Mouse (Mus musculus): ENCODE data around the gene Ttc28. TPM values are rescaled to one million over a fixed set of nuclear protein-coding genes. Genes with fewer than 3 reads are reported as not detected.

Ttc28 gene
- total RNA-seq, 1 experiment, result 5.8 TPM

DNA sequence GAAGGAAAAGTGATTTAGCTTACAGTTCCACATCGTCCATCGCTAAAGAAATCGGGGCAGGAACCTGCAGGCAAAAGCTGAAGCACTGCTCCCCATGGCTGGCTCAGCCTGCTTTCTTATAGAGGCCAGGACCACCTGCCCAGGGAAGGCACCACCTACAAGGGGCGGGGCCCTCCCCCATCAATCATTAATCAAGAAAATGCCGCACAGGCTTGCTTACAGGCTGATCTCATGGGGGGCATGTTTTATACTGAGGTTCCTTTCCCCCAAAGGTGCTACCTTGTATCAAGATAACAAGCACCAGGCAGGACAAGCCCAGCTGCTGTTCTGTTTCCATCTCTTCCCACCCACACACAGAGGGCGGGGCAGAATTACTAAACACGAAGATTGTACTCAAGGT, 419.1 kb downstream of the Ttc28 start:
- no peak overlapping the region for H3K27ac ChIP-seq (ENCODE audit: insufficient read depth, low read depth, low read length, poor library complexity, severe bottlenecking)
- H3K4me1 ChIP-seq (ENCODE audit: control insufficient read depth in 2 of 2, insufficient read depth in 2 of 2, low read length in 2 of 2, poor library complexity in 1 of 2), result 0 out of 4 replicates have a peak, but pooled peaks cover 0 to 3% of the 10 kb centered on the region in 2 experiments
- no peak overlapping the region for H3K9ac ChIP-seq (ENCODE audit: insufficient read depth, low read depth, low read length, poor library complexity, severe bottlenecking)
- in situ Hi-C loops (cut with MboI; ENCODE audit: low sequenced_read_pairs in 2 of 2, unreplicated experiment in 2 of 2), result no loop called here
- no peaks in the 10 kb centered on the region for H3K36me3 ChIP-seq (ENCODE audit: control insufficient read depth, insufficient read depth, low read length, poor library complexity, severe bottlenecking)
- TF ChIP-seq ZC3H11A (IDR thresholded peaks at IDR 0.05; ENCODE audit: borderline replicate concordance, low read depth, low read length) (no peak), ZNF384 (IDR thresholded peaks at IDR 0.05; ENCODE audit: low read depth, low read length) (no peak), MAFK (IDR thresholded peaks at IDR 0.05; ENCODE audit: insufficient read depth, low read depth, low read length) (no peak), CHD2 (IDR thresholded peaks at IDR 0.05; ENCODE audit: low read depth, low read length) (no peak), HCFC1 (IDR thresholded peaks at IDR 0.05; ENCODE audit: borderline replicate concordance, insufficient read depth, low read length) (no peak)
- H3K9me3 ChIP-seq (ENCODE audit: control insufficient read depth, insufficient read depth, low read depth, low read length), result no peaks in the 10 kb centered on the region
- DNase-seq (ENCODE audit: low read depth, low spot score), result no peak
- no peak overlapping the region for H3K4me3 ChIP-seq (ENCODE audit: insufficient read depth in 1 of 2, low read depth in 1 of 2, low read length in 2 of 2, poor library complexity in 1 of 2, severe bottlenecking in 1 of 2)

DNA sequence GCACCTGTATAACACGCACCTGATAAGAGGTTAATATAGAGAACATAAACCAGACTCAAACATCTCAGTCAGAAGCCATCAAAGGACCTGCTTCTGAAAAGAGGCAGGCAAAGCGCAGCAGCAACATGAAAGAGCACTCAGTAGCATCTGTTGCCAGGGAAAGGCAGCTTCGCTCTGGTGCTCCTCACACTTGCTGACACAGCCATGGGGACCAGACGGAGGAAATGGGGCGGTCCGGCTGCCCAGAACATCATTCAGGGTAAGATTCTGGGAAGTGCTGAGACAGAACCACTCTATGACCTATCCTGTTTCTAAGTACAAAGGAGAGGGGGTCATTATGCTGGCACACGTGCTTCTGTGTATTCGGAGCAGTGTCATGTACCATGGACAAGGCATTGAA, 421.2 kb downstream of the Ttc28 start:
- Histone ChIP-seq H3K9me3 (ENCODE audit: control insufficient read depth, insufficient read depth, low read depth, low read length) (no peaks in the 10 kb centered on the region), H3K4me3 (ENCODE audit: insufficient read depth in 1 of 2, low read depth in 1 of 2, low read length in 2 of 2, poor library complexity in 1 of 2, severe bottlenecking in 1 of 2) (no peak overlapping the region), H3K36me3 (ENCODE audit: control insufficient read depth, insufficient read depth, low read length, poor library complexity, severe bottlenecking) (no peaks in the 10 kb centered on the region), H3K9ac (ENCODE audit: insufficient read depth, low read depth, low read length, poor library complexity, severe bottlenecking) (no peak overlapping the region), H3K4me1 (ENCODE audit: control insufficient read depth in 2 of 2, insufficient read depth in 2 of 2, low read length in 2 of 2, poor library complexity in 1 of 2) (0 out of 4 replicates have a peak, but pooled peaks cover 0 to 3% of the 10 kb centered on the region in 2 experiments), H3K27ac (ENCODE audit: insufficient read depth, low read depth, low read length, poor library complexity, severe bottlenecking) (no peak overlapping the region)
- in situ Hi-C loops (cut with MboI; ENCODE audit: low sequenced_read_pairs in 2 of 2, unreplicated experiment in 2 of 2), result no loop called here
- no peak for TF ChIP-seq ZNF384 (IDR thresholded peaks at IDR 0.05; ENCODE audit: low read depth, low read length)
- TF ChIP-seq MAFK (IDR thresholded peaks at IDR 0.05; ENCODE audit: insufficient read depth, low read depth, low read length), result no peak
- TF ChIP-seq CHD2 (IDR thresholded peaks at IDR 0.05; ENCODE audit: low read depth, low read length), result no peak
- no peak for TF ChIP-seq HCFC1 (IDR thresholded peaks at IDR 0.05; ENCODE audit: borderline replicate concordance, insufficient read depth, low read length)
- TF ChIP-seq ZC3H11A (IDR thresholded peaks at IDR 0.05; ENCODE audit: borderline replicate concordance, low read depth, low read length), result no peak
- no peak for DNase-seq (ENCODE audit: low read depth, low spot score)

DNA sequence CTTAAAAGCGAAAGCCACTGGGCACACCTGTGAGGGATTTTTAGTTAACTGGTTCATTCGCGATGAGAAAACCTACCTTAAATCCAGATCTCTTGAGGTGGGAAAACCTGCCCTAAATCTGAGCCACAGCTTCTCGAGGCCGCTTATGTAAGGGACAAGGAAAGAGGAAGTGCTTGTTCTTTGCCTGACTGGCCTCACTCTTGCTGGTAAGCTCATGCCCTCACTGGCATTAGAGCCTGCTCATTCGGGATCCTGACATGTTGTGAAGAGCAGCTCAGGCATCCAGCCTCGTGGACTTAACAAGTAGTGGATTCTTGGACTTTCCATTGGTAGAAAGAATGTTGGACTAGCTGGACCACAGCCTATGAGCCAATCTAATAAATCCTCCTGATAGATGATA, 422.1 kb downstream of the Ttc28 start:
- Histone ChIP-seq H3K27ac (ENCODE audit: insufficient read depth, low read depth, low read length, poor library complexity, severe bottlenecking) (no peak overlapping the region), H3K36me3 (ENCODE audit: control insufficient read depth, insufficient read depth, low read length, poor library complexity, severe bottlenecking) (no peaks in the 10 kb centered on the region), H3K9ac (ENCODE audit: insufficient read depth, low read depth, low read length, poor library complexity, severe bottlenecking) (no peak overlapping the region), H3K4me3 (ENCODE audit: insufficient read depth in 1 of 2, low read depth in 1 of 2, low read length in 2 of 2, poor library complexity in 1 of 2, severe bottlenecking in 1 of 2) (no peak overlapping the region), H3K4me1 (ENCODE audit: control insufficient read depth in 2 of 2, insufficient read depth in 2 of 2, low read length in 2 of 2, poor library complexity in 1 of 2) (0 out of 4 replicates have a peak, but pooled peaks cover 0 to 3% of the 10 kb centered on the region in 2 experiments), H3K9me3 (ENCODE audit: control insufficient read depth, insufficient read depth, low read depth, low read length) (no peaks in the 10 kb centered on the region)
- DNase-seq (ENCODE audit: low read depth, low spot score), result no peak
- in situ Hi-C loops (cut with MboI; ENCODE audit: low sequenced_read_pairs in 2 of 2, unreplicated experiment in 2 of 2), result no loop called here
- TF ChIP-seq ZNF384 (IDR thresholded peaks at IDR 0.05; ENCODE audit: low read depth, low read length) (no peak), MAFK (IDR thresholded peaks at IDR 0.05; ENCODE audit: insufficient read depth, low read depth, low read length) (no peak), HCFC1 (IDR thresholded peaks at IDR 0.05; ENCODE audit: borderline replicate concordance, insufficient read depth, low read length) (no peak), CHD2 (IDR thresholded peaks at IDR 0.05; ENCODE audit: low read depth, low read length) (no peak), ZC3H11A (IDR thresholded peaks at IDR 0.05; ENCODE audit: borderline replicate concordance, low read depth, low read length) (no peak)

DNA sequence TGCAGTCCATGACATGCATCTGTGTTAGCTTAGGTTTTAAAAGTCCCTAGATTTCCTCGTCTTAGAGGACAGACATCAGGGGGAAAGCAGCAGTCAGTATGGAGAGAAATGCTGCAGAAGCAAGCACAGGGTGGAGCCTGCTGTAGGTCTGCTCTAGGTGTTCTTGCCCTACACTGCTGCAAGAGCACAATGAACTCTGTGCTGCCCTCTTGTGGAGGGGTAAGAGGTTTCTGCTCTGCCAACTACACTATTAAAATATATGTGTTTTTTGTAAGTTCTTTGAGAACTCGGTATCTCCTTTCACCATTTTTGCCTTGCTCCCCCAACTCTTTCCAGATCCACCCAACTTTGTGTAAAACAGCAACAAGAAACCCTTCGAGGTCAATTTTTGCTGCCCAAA, 425.1 kb downstream of the Ttc28 start:
- Histone ChIP-seq H3K4me1 (ENCODE audit: control insufficient read depth in 2 of 2, insufficient read depth in 2 of 2, low read length in 2 of 2, poor library complexity in 1 of 2) (0 out of 4 replicates have a peak, but pooled peaks cover 0 to 1% of the 10 kb centered on the region in 2 experiments), H3K9ac (ENCODE audit: insufficient read depth, low read depth, low read length, poor library complexity, severe bottlenecking) (no peak overlapping the region), H3K4me3 (ENCODE audit: insufficient read depth in 1 of 2, low read depth in 1 of 2, low read length in 2 of 2, poor library complexity in 1 of 2, severe bottlenecking in 1 of 2) (no peak overlapping the region), H3K9me3 (ENCODE audit: control insufficient read depth, insufficient read depth, low read depth, low read length) (no peaks in the 10 kb centered on the region), H3K36me3 (ENCODE audit: control insufficient read depth, insufficient read depth, low read length, poor library complexity, severe bottlenecking) (no peaks in the 10 kb centered on the region), H3K27ac (ENCODE audit: insufficient read depth, low read depth, low read length, poor library complexity, severe bottlenecking) (no peak overlapping the region)
- no peak for DNase-seq (ENCODE audit: low read depth, low spot score)
- in situ Hi-C loops (cut with MboI; ENCODE audit: low sequenced_read_pairs in 2 of 2, unreplicated experiment in 2 of 2), result no loop called here
- no peak for TF ChIP-seq CHD2 (IDR thresholded peaks at IDR 0.05; ENCODE audit: low read depth, low read length)

GRCm38 (mm10) chr5:111310185-111310584, 430.6 kb downstream of the Ttc28 start:
- TF ChIP-seq HCFC1 (IDR thresholded peaks at IDR 0.05; ENCODE audit: borderline replicate concordance, insufficient read depth, low read length), result no peak
- TF ChIP-seq CHD2 (IDR thresholded peaks at IDR 0.05; ENCODE audit: low read depth, low read length), result no peak
- Histone ChIP-seq H3K9ac (ENCODE audit: insufficient read depth, low read depth, low read length, poor library complexity, severe bottlenecking) (no peak overlapping the region), H3K4me3 (ENCODE audit: insufficient read depth in 1 of 2, low read depth in 1 of 2, low read length in 2 of 2, poor library complexity in 1 of 2, severe bottlenecking in 1 of 2) (no peak overlapping the region), H3K4me1 (ENCODE audit: control insufficient read depth in 2 of 2, insufficient read depth in 2 of 2, low read length in 2 of 2, poor library complexity in 1 of 2) (no peaks in the 10 kb centered on the region), H3K36me3 (ENCODE audit: control insufficient read depth, insufficient read depth, low read length, poor library complexity, severe bottlenecking) (no peaks in the 10 kb centered on the region), H3K27ac (ENCODE audit: insufficient read depth, low read depth, low read length, poor library complexity, severe bottlenecking) (no peak overlapping the region), H3K9me3 (ENCODE audit: control insufficient read depth, insufficient read depth, low read depth, low read length) (no peaks in the 10 kb centered on the region)
- in situ Hi-C loops (cut with MboI; ENCODE audit: low sequenced_read_pairs in 2 of 2, unreplicated experiment in 2 of 2), result no loop called here
- DNase-seq (ENCODE audit: low read depth, low spot score), result no peak
